Mouse (Mus musculus) MEL (cell line): Measurements from ENCODE around the gene Lcn8. TPM values are rescaled to one million over a fixed set of nuclear protein-coding genes. Genes with fewer than 3 reads are reported as not detected.

Experiments
- DNase-seq: peaks from one replicate; pipeline ENCODE4 v3.0.0; 2011; ENCODE audit warnings: low read depth, low spot score
- H3K27ac ChIP-seq: 2 replicates; pipeline ENCODE4 v1.5.1; 2012; ENCODE audit warnings: low read depth, mild to moderate bottlenecking, control low read depth, low read length, moderate library complexity; ENCODE audit not compliant: control insufficient read depth
- H3K27me3 ChIP-seq, 2 experiments: fragments of 150-350 bp in 1 of 2; sonication (generic) in 1 of 2; 2 replicates each; pipeline ENCODE4 v1.6.1; 2012; ENCODE audit warnings: low read length in 2 of 2, mild to moderate bottlenecking in 2 of 2, improper control_type of control experiment in 1 of 2, moderate library complexity in 1 of 2; ENCODE audit not compliant: insufficient read depth in 2 of 2, control insufficient read depth in 1 of 2
- H3K36me3 ChIP-seq, 2 experiments: 2 replicates each; pipeline ENCODE4 v1.6.1; 2012 to 2014; ENCODE audit warnings: low read length in 2 of 2, improper control_type of control experiment in 1 of 2, inconsistent platforms in 1 of 2, mild to moderate bottlenecking in 1 of 2; ENCODE audit not compliant: insufficient read depth in 2 of 2, control insufficient read depth in 1 of 2
- H3K4me1 ChIP-seq, 2 experiments: fragments of 150-350 bp in 1 of 2; sonication (generic) in 1 of 2; 2 replicates each; pipeline ENCODE4 v1.6.1; 2012; ENCODE audit warnings: low read length in 2 of 2, improper control_type of control experiment in 1 of 2, mild to moderate bottlenecking in 1 of 2; ENCODE audit not compliant: insufficient read depth in 2 of 2, control insufficient read depth in 1 of 2
- H3K4me3 ChIP-seq, 2 experiments: fragments of 150-350 bp in 1 of 2; sonication (generic) in 1 of 2; 2 replicates each; pipeline ENCODE4 v1.5.1; 2012; ENCODE audit warnings: low read depth in 2 of 2, low read length in 2 of 2, mild to moderate bottlenecking in 2 of 2, moderate library complexity in 2 of 2, control low read depth in 1 of 2, improper control_type of control experiment in 1 of 2; ENCODE audit not compliant: control insufficient read depth in 1 of 2, insufficient read depth in 1 of 2
- H3K79me2 ChIP-seq: 2 replicates; pipeline ENCODE4 v1.6.1; 2012; ENCODE audit warnings: mild to moderate bottlenecking, low read length, moderate library complexity; ENCODE audit not compliant: control insufficient read depth, poor library complexity, insufficient read depth
- H3K9ac ChIP-seq: 2 replicates; pipeline ENCODE4 v1.6.1; 2012; ENCODE audit warnings: low read depth, mild to moderate bottlenecking, control low read depth, low read length, moderate library complexity; ENCODE audit not compliant: control insufficient read depth, poor library complexity, severe bottlenecking
- H3K9me3 ChIP-seq: fragments of 150-350 bp; sonication (generic); replicated peaks from 2 replicates; pipeline ENCODE4 v1.6.1; 2012; ENCODE audit warnings: mild to moderate bottlenecking, low read length, improper control_type of control experiment, moderate library complexity; ENCODE audit not compliant: insufficient read depth
- CHD1 ChIP-seq: IDR thresholded peaks from 2 replicates; pipeline ENCODE4 v1.6.1; 2012; ENCODE audit warnings: low read depth, mild to moderate bottlenecking, inconsistent platforms, low read length, improper control_type of control experiment
- CHD2 ChIP-seq: IDR thresholded peaks from 2 replicates; pipeline ENCODE4 v1.6.1; 2011; ENCODE audit warnings: low read length, improper control_type of control experiment
- CTCF ChIP-seq, 3 experiments: IDR thresholded peaks in 2 of 3; conservative IDR thresholded peaks in 1 of 3; 2 replicates each; pipeline ENCODE4 v1.5.1; 2011 to 2012; ENCODE audit warnings: low read length in 3 of 3, low read depth in 2 of 3, mild to moderate bottlenecking in 2 of 3, improper control_type of control experiment in 1 of 3, inconsistent platforms in 1 of 3, mixed read lengths in 1 of 3, moderate library complexity in 1 of 3; ENCODE audit not compliant: control insufficient read depth in 1 of 3, insufficient read depth in 1 of 3, poor library complexity in 1 of 3, severe bottlenecking in 1 of 3
- E2F4 ChIP-seq: IDR thresholded peaks from 2 replicates; pipeline ENCODE4 v1.6.1; 2011; ENCODE audit warnings: low read depth, low read length, improper control_type of control experiment, borderline replicate concordance
- EP300 ChIP-seq, 2 experiments: IDR thresholded peaks; 2 replicates each; pipeline ENCODE4 v1.6.1; 2011; ENCODE audit warnings: improper control_type of control experiment in 2 of 2, low read length in 2 of 2, low read depth in 1 of 2, mild to moderate bottlenecking in 1 of 2
- GABPA ChIP-seq: IDR thresholded peaks from 2 replicates; pipeline ENCODE4 v1.6.1; 2012; ENCODE audit warnings: low read depth, mild to moderate bottlenecking, inconsistent platforms, low read length, improper control_type of control experiment, moderate library complexity
- GATA1 ChIP-seq: IDR thresholded peaks from 2 replicates; pipeline ENCODE4 v1.6.1; 2011; ENCODE audit warnings: low read depth, low read length, improper control_type of control experiment
- KAT2A ChIP-seq: conservative IDR thresholded peaks from 2 replicates; pipeline ENCODE4 v1.6.1; 2012; ENCODE audit warnings: low read depth, low read length, improper control_type of control experiment, inconsistent platforms
- MAFK ChIP-seq: IDR thresholded peaks from 2 replicates; pipeline ENCODE4 v1.6.1; 2011; ENCODE audit warnings: low read depth, mild to moderate bottlenecking, low read length, improper control_type of control experiment, borderline replicate concordance
- MAX ChIP-seq: IDR thresholded peaks from 2 replicates; pipeline ENCODE4 v1.6.1; 2011; ENCODE audit warnings: low read length, improper control_type of control experiment
- MAZ ChIP-seq: IDR thresholded peaks from 2 replicates; pipeline ENCODE4 v1.6.1; 2012; ENCODE audit warnings: low read depth, mild to moderate bottlenecking, inconsistent platforms, low read length, improper control_type of control experiment
- MEF2A ChIP-seq: IDR thresholded peaks from 2 replicates; pipeline ENCODE4 v1.6.1; 2014; ENCODE audit warnings: low read depth, mild to moderate bottlenecking, inconsistent platforms, low read length, improper control_type of control experiment; ENCODE audit not compliant: poor library complexity, insufficient replicate concordance, severe bottlenecking; ENCODE audit errors: extremely low read depth
- MYB ChIP-seq: IDR thresholded peaks from 2 replicates; pipeline ENCODE4 v1.6.1; 2011; ENCODE audit warnings: mild to moderate bottlenecking, low read depth, low read length, improper control_type of control experiment
- POLR2A ChIP-seq, 2 experiments: IDR thresholded peaks; 2 replicates each; pipeline ENCODE4 v1.6.1; 2011 to 2012; ENCODE audit warnings: low read length in 2 of 2, mild to moderate bottlenecking in 2 of 2, control low read depth in 1 of 2, improper control_type of control experiment in 1 of 2, low read depth in 1 of 2, moderate library complexity in 1 of 2; ENCODE audit not compliant: control insufficient read depth in 1 of 2, insufficient read depth in 1 of 2, poor library complexity in 1 of 2
- POLR2AphosphoS2 ChIP-seq: IDR thresholded peaks from 2 replicates; pipeline ENCODE4 v1.6.1; 2011; ENCODE audit warnings: low read length, improper control_type of control experiment
- POLR2AphosphoS5 ChIP-seq: IDR thresholded peaks from 2 replicates; pipeline ENCODE4 v1.6.1; 2012; ENCODE audit warnings: low read depth, borderline replicate concordance, mild to moderate bottlenecking, inconsistent platforms, low read length, moderate library complexity, mixed read lengths
- RAD21 ChIP-seq: IDR thresholded peaks from 2 replicates; pipeline ENCODE4 v1.6.1; 2011; ENCODE audit warnings: mild to moderate bottlenecking, low read depth, low read length, improper control_type of control experiment
- RCOR1 ChIP-seq: IDR thresholded peaks from 2 replicates; pipeline ENCODE4 v1.6.1; 2012; ENCODE audit warnings: low read depth, mild to moderate bottlenecking, inconsistent platforms, low read length, improper control_type of control experiment
- SIN3A ChIP-seq: IDR thresholded peaks from 2 replicates; pipeline ENCODE4 v1.6.1; 2012; ENCODE audit warnings: low read length, improper control_type of control experiment, inconsistent platforms
- SMC3 ChIP-seq: IDR thresholded peaks from 2 replicates; pipeline ENCODE4 v1.6.1; 2011; ENCODE audit warnings: low read depth, low read length, improper control_type of control experiment
- TAL1 ChIP-seq: IDR thresholded peaks from 2 replicates; pipeline ENCODE4 v1.6.1; 2012; ENCODE audit warnings: mild to moderate bottlenecking, inconsistent platforms, low read length, moderate library complexity, mixed read lengths
- TBP ChIP-seq: IDR thresholded peaks from 2 replicates; pipeline ENCODE4 v1.8.0; 2011; ENCODE audit warnings: low read depth, low read length, improper control_type of control experiment
- ZKSCAN1 ChIP-seq: IDR thresholded peaks from 2 replicates; pipeline ENCODE4 v1.6.1; 2012; ENCODE audit warnings: low read depth, mild to moderate bottlenecking, inconsistent platforms, low read length, improper control_type of control experiment, moderate library complexity
- ZNF384 ChIP-seq: IDR thresholded peaks from 2 replicates; pipeline ENCODE4 v1.6.1; 2012; ENCODE audit warnings: low read depth, mild to moderate bottlenecking, inconsistent platforms, low read length, improper control_type of control experiment
- polyA plus RNA-seq, 2 experiments: library from polyadenylated mRNA; stranded (reverse) in 1 of 2; unstranded in 1 of 2; fragments of >175 nt in 1 of 2; fragments of >200 nt in 1 of 2; gene quantifications; 2 replicates each; pipeline versions ENCODE4 v1.2.1 to v1.2.4; 2012; ENCODE audit warnings: low replicate concordance in 2 of 2, low read depth in 1 of 2; ENCODE audit not compliant: insufficient read length in 2 of 2, insufficient read depth in 1 of 2, missing spikeins in 1 of 2
- total RNA-seq: library from RNA; depleted of rRNA; stranded (reverse); fragments of 300-350 nt; gene quantifications from 2 replicates; pipeline ENCODE4 v1.2.3, GENCODE M21; 2012

The Lcn8 gene
- total and polyA plus RNA-seq, 3 experiments: not detected

- Histone ChIP-seq H3K79me2 (no peaks in the 10 kb centered on the region), H3K4me3 (no peak within 1 kb of the TSS), H3K4me1 (no peaks in the 10 kb centered on the region), H3K9ac (no peak within 1 kb of the TSS), H3K27me3 (peaks cover 0 to 4% of the 10 kb centered on the region in 2 experiments; a peak in 1 of 4 replicates), H3K9me3 (no peaks in the 10 kb centered on the region), H3K27ac (no peak within 1 kb of the TSS), H3K36me3 (no peaks in the 10 kb centered on the region)
- TF ChIP-seq MYB (no peak), CTCF (IDR thresholded peaks at IDR 0.05 in 2 of 3, conservative IDR thresholded peaks at IDR 0.05 in 1 of 3; ENCODE audit: control insufficient read depth in 1 of 3, insufficient read depth in 1 of 3, low read depth in 2 of 3, low read length in 3 of 3, poor library complexity in 1 of 3, severe bottlenecking in 1 of 3) (no peak), POLR2AphosphoS5 (no peak), SIN3A (no peak), MAFK (no peak), GABPA (no peak), MAX (no peak), RAD21 (no peak), ZNF384 (no peak), TBP (no peak), SMC3 (no peak), GATA1 (no peak), RCOR1 (no peak), KAT2A (no peak), POLR2AphosphoS2 (no peak), MEF2A (no peak), TAL1 (no peak)
- no peak for DNase-seq
Observed at GRCm38 (mm10) chr2:25627811-25628210, 25.1 kb upstream of the Lcn8 start, which contains the start of gene Fcna. Gene Fcna, minus strand, starts transcription at chr2:25628030.

DNA sequence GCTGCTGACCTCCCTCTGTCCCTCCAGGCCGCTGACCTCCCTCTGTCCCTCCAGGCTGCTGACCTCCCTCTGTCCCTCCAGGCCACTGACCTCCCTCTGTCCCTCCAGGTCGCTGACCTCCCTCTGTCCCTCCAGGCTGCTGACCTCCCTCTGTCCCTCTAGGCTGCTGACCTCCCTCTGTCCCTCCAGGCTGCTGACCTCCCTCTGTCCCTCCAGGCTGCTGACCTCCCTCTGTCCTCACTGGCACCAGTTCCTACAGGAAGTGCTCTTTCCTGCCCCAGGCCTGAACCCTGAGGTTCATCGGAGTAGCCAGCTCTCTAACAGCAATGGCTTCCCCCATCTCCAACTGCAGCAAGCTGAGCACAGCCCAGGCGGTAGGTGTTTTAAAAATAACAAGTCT is 24.2 kb upstream of the Lcn8 start:
- no peaks in the 10 kb centered on the region for H3K9me3 ChIP-seq
- no peak overlapping the region for H3K27ac ChIP-seq
- no peak for DNase-seq
- H3K4me1 ChIP-seq: no peaks in the 10 kb centered on the region
- no peaks in the 10 kb centered on the region for H3K79me2 ChIP-seq
- no peaks in the 10 kb centered on the region for H3K36me3 ChIP-seq
- TF ChIP-seq POLR2AphosphoS5: no peak
- no peak for TF ChIP-seq KAT2A
- no peak for TF ChIP-seq MAZ
- no peak for TF ChIP-seq GATA1
- TF ChIP-seq E2F4: no peak
- TF ChIP-seq MAFK: no peak
- no peak for TF ChIP-seq CHD1
- no peak for TF ChIP-seq EP300 (IDR thresholded peaks at IDR 0.05; ENCODE audit: low read depth in 1 of 2, low read length in 2 of 2)
- TF ChIP-seq MEF2A: no peak
- TF ChIP-seq POLR2A (IDR thresholded peaks at IDR 0.05; ENCODE audit: control insufficient read depth in 1 of 2, insufficient read depth in 1 of 2, low read depth in 1 of 2, low read length in 2 of 2, poor library complexity in 1 of 2): no peak
- TF ChIP-seq ZKSCAN1: no peak
- no peak for TF ChIP-seq TBP
- no peak for TF ChIP-seq POLR2AphosphoS2
- no peak for TF ChIP-seq CHD2
- TF ChIP-seq, all 39 proteins: peak for 0
- Histone ChIP-seq H3K27me3 (peaks cover 0 to 4% of the 10 kb centered on the region in 2 experiments; a peak in 1 of 4 replicates), H3K9ac (no peak overlapping the region), H3K4me3 (no peak overlapping the region)
